Mouse (Mus musculus): Measurements from ENCODE around the gene Ror1. TPM values are rescaled to one million over a fixed set of nuclear protein-coding genes. Genes with fewer than 3 reads are reported as not detected.

Gene Ror1
- total and polyA plus RNA-seq, 2 experiments from 2014 or later = 0.73 to 2.8 TPM

- Histone ChIP-seq H3K4me1 (ENCODE audit: insufficient read depth, low read length) (no peaks in the 10 kb centered on the region), H3K4me3 (ENCODE audit: low read depth, low read length) (no peak overlapping the region), H3K9me3 (ENCODE audit: low read length) (no peaks in the 10 kb centered on the region), H3K27ac (ENCODE audit: low read depth, low read length) (no peak overlapping the region), H3K36me3 (ENCODE audit: insufficient read depth, low read length) (no peaks in the 10 kb centered on the region), H3K9ac (replicated peaks; ENCODE audit: low read length, poor library complexity, severe bottlenecking) (no peak overlapping the region), H3K27me3 (ENCODE audit: insufficient read depth, low read length) (no peaks in the 10 kb centered on the region), H3K4me2 (ENCODE audit: low read depth, low read length, poor library complexity, severe bottlenecking) (no peak overlapping the region)
- DNase-seq (ENCODE audit: low spot score) (no peak), ATAC-seq (ENCODE audit: low FRiP score) (no peak)
- WGBS = 89% methylated on average over 1 of the region's 1 CpGs
- no peak for TF ChIP-seq CTCF (IDR thresholded peaks at IDR 0.05)
These were observed 330.5 kb downstream of the Ror1 start for GRCm38 (mm10) chr4:100426101-100426500.

- no peak overlapping the region for H3K9ac ChIP-seq (replicated peaks; ENCODE audit: low read length, poor library complexity, severe bottlenecking)
- 72% methylated on average over 2 of the region's 2 CpGs for WGBS
- no peak for TF ChIP-seq CTCF (IDR thresholded peaks at IDR 0.05)
These were observed 333.8 kb downstream of the Ror1 start for GRCm38 (mm10) chr4:100429371-100429900.

GRCm38 (mm10) chr4:100435281-100436168 lies 339.9 kb downstream of the Ror1 start:
- ATAC-seq (ENCODE audit: low FRiP score) (no peak), DNase-seq (ENCODE audit: low spot score) (no peak)
- Histone ChIP-seq H3K36me3 (ENCODE audit: insufficient read depth, low read length) (no peaks in the 10 kb centered on the region), H3K4me2 (ENCODE audit: low read depth, low read length, poor library complexity, severe bottlenecking) (no peak overlapping the region), H3K9ac (replicated peaks; ENCODE audit: low read length, poor library complexity, severe bottlenecking) (no peak overlapping the region), H3K27ac (ENCODE audit: low read depth, low read length) (no peak overlapping the region), H3K27me3 (ENCODE audit: insufficient read depth, low read length) (no peaks in the 10 kb centered on the region), H3K4me3 (ENCODE audit: low read depth, low read length) (no peak overlapping the region), H3K9me3 (ENCODE audit: low read length) (no peaks in the 10 kb centered on the region), H3K4me1 (ENCODE audit: insufficient read depth, low read length) (no peaks in the 10 kb centered on the region)
- 82% methylated on average over 8 of the region's 8 CpGs for WGBS
- TF ChIP-seq CTCF (IDR thresholded peaks at IDR 0.05) = no peak

More at GRCm38 (mm10) chr4:100429371-100429900, 333.8 kb downstream of the Ror1 start:
- Histone ChIP-seq H3K27me3 (ENCODE audit: insufficient read depth, low read length) (no peaks in the 10 kb centered on the region), H3K27ac (ENCODE audit: low read depth, low read length) (no peak overlapping the region), H3K4me2 (ENCODE audit: low read depth, low read length, poor library complexity, severe bottlenecking) (no peak overlapping the region), H3K36me3 (ENCODE audit: insufficient read depth, low read length) (no peaks in the 10 kb centered on the region), H3K4me3 (ENCODE audit: low read depth, low read length) (no peak overlapping the region), H3K9me3 (ENCODE audit: low read length) (no peaks in the 10 kb centered on the region), H3K4me1 (ENCODE audit: insufficient read depth, low read length) (no peaks in the 10 kb centered on the region)
- no peak for ATAC-seq (ENCODE audit: low FRiP score)
- DNase-seq (ENCODE audit: low spot score) = no peak

GRCm38 (mm10) chr4:100436169-100436547 lies 340.6 kb downstream of the Ror1 start:
- Histone ChIP-seq H3K4me2 (ENCODE audit: low read depth, low read length, poor library complexity, severe bottlenecking) (no peak overlapping the region), H3K9me3 (ENCODE audit: low read length) (0 out of 2 replicates have a peak, but pooled peaks cover 3% of the 10 kb centered on the region), H3K9ac (replicated peaks; ENCODE audit: low read length, poor library complexity, severe bottlenecking) (no peak overlapping the region), H3K27me3 (ENCODE audit: insufficient read depth, low read length) (no peaks in the 10 kb centered on the region), H3K27ac (ENCODE audit: low read depth, low read length) (no peak overlapping the region), H3K36me3 (ENCODE audit: insufficient read depth, low read length) (no peaks in the 10 kb centered on the region), H3K4me1 (ENCODE audit: insufficient read depth, low read length) (no peaks in the 10 kb centered on the region), H3K4me3 (ENCODE audit: low read depth, low read length) (no peak overlapping the region)
- TF ChIP-seq CTCF (IDR thresholded peaks at IDR 0.05) = no peak
- 89% methylated on average over 4 of the region's 4 CpGs for WGBS
- DNase-seq (ENCODE audit: low spot score) (no peak), ATAC-seq (ENCODE audit: low FRiP score) (no peak)

- WGBS = 76% methylated on average over 3 of the region's 3 CpGs
- no peak overlapping the region for H3K9ac ChIP-seq (replicated peaks; ENCODE audit: low read length, poor library complexity, severe bottlenecking)
- no peaks in the 10 kb centered on the region for H3K9me3 ChIP-seq (ENCODE audit: low read length)
- no peaks in the 10 kb centered on the region for H3K27me3 ChIP-seq (ENCODE audit: insufficient read depth, low read length)
- no peak for TF ChIP-seq CTCF (IDR thresholded peaks at IDR 0.05)
- H3K4me3 ChIP-seq (ENCODE audit: low read depth, low read length) = no peak overlapping the region
- no peak overlapping the region for H3K27ac ChIP-seq (ENCODE audit: low read depth, low read length)
- H3K36me3 ChIP-seq (ENCODE audit: insufficient read depth, low read length) = no peaks in the 10 kb centered on the region
- no peak for ATAC-seq (ENCODE audit: low FRiP score)
- no peak for DNase-seq (ENCODE audit: low spot score)
- H3K4me2 ChIP-seq (ENCODE audit: low read depth, low read length, poor library complexity, severe bottlenecking) = no peak overlapping the region
- H3K4me1 ChIP-seq (ENCODE audit: insufficient read depth, low read length) = no peaks in the 10 kb centered on the region
These were observed 351.3 kb downstream of the Ror1 start for GRCm38 (mm10) chr4:100446897-100447296.

- Histone ChIP-seq H3K4me2 (ENCODE audit: low read depth, low read length, poor library complexity, severe bottlenecking) (no peak overlapping the region), H3K36me3 (ENCODE audit: insufficient read depth, low read length) (no peaks in the 10 kb centered on the region), H3K27ac (ENCODE audit: low read depth, low read length) (no peak overlapping the region), H3K9me3 (ENCODE audit: low read length) (no peaks in the 10 kb centered on the region), H3K4me3 (ENCODE audit: low read depth, low read length) (no peak overlapping the region), H3K27me3 (ENCODE audit: insufficient read depth, low read length) (no peaks in the 10 kb centered on the region), H3K9ac (replicated peaks; ENCODE audit: low read length, poor library complexity, severe bottlenecking) (no peak overlapping the region), H3K4me1 (ENCODE audit: insufficient read depth, low read length) (no peaks in the 10 kb centered on the region)
- 46% methylated on average over 9 of the region's 9 CpGs for WGBS
- ATAC-seq (ENCODE audit: low FRiP score) (no peak), DNase-seq (ENCODE audit: low spot score) (no peak)
- no peak for TF ChIP-seq CTCF (IDR thresholded peaks at IDR 0.05)
These were observed 367.0 kb downstream of the Ror1 start for GRCm38 (mm10) chr4:100462493-100463120.
